Mouse (Mus musculus) cerebellum, adult 2 months (tissue): ENCODE results near the gene Xrcc6. TPM values are rescaled to one million over a fixed set of nuclear protein-coding genes. Genes with fewer than 3 reads are reported as not detected.
A peak's percentile ranks its signal among the peaks of the same experiment; 100 is the strongest.

Experiments used
- DNase-seq, 2 experiments: peaks; one replicate each; pipeline ENCODE4 v3.0.0; 2021
- H3K27ac ChIP-seq: fragments of 200-500 bp; 2 replicates; pipeline ENCODE4 v1.5.1; 2012; ENCODE audit warnings: low read length, control low read depth, inconsistent platforms; ENCODE audit not compliant: insufficient read depth
- H3K27me3 ChIP-seq: fragments of 200-500 bp; 2 replicates; pipeline ENCODE4 v1.6.1; 2012; ENCODE audit warnings: inconsistent platforms, mild to moderate bottlenecking, low read length, moderate library complexity; ENCODE audit not compliant: control insufficient read depth, insufficient read depth
- H3K4me1 ChIP-seq: fragments of 200-500 bp; 2 replicates; pipeline ENCODE4 v1.6.1; 2011; ENCODE audit warnings: low read length; ENCODE audit not compliant: control insufficient read depth, insufficient read depth
- H3K4me3 ChIP-seq: fragments of 200-500 bp; replicated peaks from 2 replicates; pipeline ENCODE3; 2011; ENCODE audit warnings: mild to moderate bottlenecking, low read depth, low read length, control low read depth; ENCODE audit not compliant: insufficient read depth
- CTCF ChIP-seq: fragments of 200-500 bp; IDR thresholded peaks from 2 replicates; pipeline ENCODE4 v1.5.1; 2011; ENCODE audit warnings: low read depth, mild to moderate bottlenecking, control low read depth, low read length, moderate library complexity, borderline replicate concordance; ENCODE audit not compliant: insufficient read depth
- POLR2A ChIP-seq: fragments of 200-500 bp; IDR thresholded peaks from 2 replicates; pipeline ENCODE4 v1.6.1; 2011; ENCODE audit warnings: low read length, control low read depth, borderline replicate concordance; ENCODE audit not compliant: insufficient read depth
- WGBS: fragments of 180-500 bp; shearing (Covaris S2); methylation state at CpG from one replicate; pipeline ENCODE4 v1.1.7; 2018; 5-methylcytosine and 5-hydroxymethylcytosine counted together
- polyA plus RNA-seq: library from polyadenylated mRNA; depleted of rRNA; stranded (reverse); fragments of >200 nt; gene quantifications from 2 replicates; pipeline ENCODE4 v1.2.3, GENCODE M21; 2012; rRNA removed

The Xrcc6 gene
- polyA plus RNA-seq, result 35.9 and 37.9 TPM in 2 replicates

DNA sequence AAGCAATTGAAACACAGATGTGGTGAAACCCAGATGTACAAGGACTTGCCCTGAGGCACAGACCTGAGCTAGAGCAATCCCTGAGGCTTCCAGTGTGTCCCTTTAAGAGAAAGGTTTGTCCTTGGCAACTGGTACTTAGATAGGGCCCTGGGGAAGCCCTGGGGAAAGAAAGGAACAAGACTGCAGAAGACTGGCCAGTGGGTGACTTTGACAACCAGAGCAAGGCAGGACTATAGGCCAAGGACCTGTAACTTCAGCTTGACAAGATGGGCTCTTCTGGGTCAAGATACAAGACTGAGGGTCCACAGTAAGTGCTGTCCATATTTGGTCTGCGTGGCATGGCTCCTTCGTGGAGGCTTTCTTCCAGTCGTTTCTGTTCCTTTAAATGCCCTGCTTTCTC is at the start of gene Xrcc6:
Gene Xrcc6, plus strand, starts transcription at position 190 of the 400 bp plus-strand sequence.
- no peak for DNase-seq
- 70% methylated on average over 3 of the region's 3 CpGs for whole genome bisulfite sequencing
- TF ChIP-seq POLR2A (no peak), CTCF (no peak)
- H3K27me3 ChIP-seq, result no peaks in the 10 kb centered on the region
- H3K4me3 ChIP-seq, result no peak within 1 kb of the TSS
- H3K27ac ChIP-seq, result no peak within 1 kb of the TSS
- H3K4me1 ChIP-seq, result peaks cover 3% of the 10 kb centered on the region

DNA sequence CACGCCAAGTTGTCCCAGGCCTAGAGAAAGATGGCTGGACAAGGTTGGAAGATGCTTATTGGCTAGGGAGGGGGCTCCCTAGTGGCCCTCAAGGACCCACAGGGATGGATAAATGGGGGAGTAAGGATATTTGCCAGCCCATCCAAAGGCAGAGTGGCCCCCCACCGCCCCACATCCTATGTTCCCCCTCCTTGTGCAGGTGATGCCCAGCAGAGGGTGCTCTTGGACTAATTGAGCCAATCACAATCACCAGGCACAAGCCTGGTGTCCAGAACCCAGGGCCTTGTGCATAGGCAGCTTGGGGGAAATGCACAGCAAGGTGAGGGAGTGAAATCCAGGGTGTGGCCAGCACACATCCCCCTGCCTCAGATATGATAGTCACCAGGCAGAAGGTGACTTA is 49.4 kb upstream of the Xrcc6 start:
- H3K27me3 ChIP-seq, result no peaks in the 10 kb centered on the region
- DNase-seq, result peak; percentile 76
- peak overlapping the region; percentile 32; the same call in 1 of the 2 replicates for H3K27ac ChIP-seq
- H3K4me1 ChIP-seq, result peaks cover 12% of the 10 kb centered on the region
- TF ChIP-seq POLR2A (no peak), CTCF (peak; percentile 87)
- 28% methylated on average over 2 of the region's 2 CpGs for WGBS
- H3K4me3 ChIP-seq, result peak overlapping the region; percentile 65

- Histone ChIP-seq H3K27me3 (no peaks in the 10 kb centered on the region), H3K4me1 (peaks cover 12% of the 10 kb centered on the region), H3K27ac (no peak overlapping the region; the same call in 1 of the 2 replicates), H3K4me3 (no peak overlapping the region)
- TF ChIP-seq CTCF, result no peak
- TF ChIP-seq POLR2A, result no peak
- 63% methylated on average over 10 of the region's 10 CpGs for WGBS
- DNase-seq, result peak in 1 of 2 experiments; percentile 29
These were observed 48.4 kb upstream of the Xrcc6 start for GRCm38 (mm10) chr15:81939157-81939715.

- H3K27ac ChIP-seq, result no peak overlapping the region
- no peak for DNase-seq
- WGBS, result 78% methylated on average over 4 of the region's 4 CpGs
- no peak overlapping the region for H3K4me3 ChIP-seq
- H3K4me1 ChIP-seq, result peaks cover 12% of the 10 kb centered on the region
- H3K27me3 ChIP-seq, result no peaks in the 10 kb centered on the region
- TF ChIP-seq CTCF (no peak), POLR2A (no peak)
These were observed 47.9 kb upstream of the Xrcc6 start for GRCm38 (mm10) chr15:81939774-81940173.

DNA sequence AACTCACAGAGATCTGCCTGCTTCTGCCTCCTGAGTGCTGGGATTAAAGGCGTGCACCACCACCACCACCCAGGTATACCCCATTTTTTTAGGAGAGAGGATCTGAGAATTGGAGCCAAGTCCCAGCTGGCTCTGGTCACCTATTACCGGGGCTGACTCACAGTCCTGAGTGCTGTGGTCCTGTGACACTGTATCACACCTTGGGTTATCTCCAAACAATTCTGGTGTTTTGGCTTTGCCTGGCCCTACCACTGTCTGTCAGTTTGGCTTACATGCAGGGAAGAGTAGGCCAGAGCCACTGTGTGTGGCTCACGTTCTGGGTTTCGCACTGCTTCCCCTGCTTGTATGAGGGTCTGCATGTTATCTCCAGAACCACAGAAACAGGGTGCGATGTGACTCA is 47.4 kb upstream of the Xrcc6 start:
- 45% methylated on average over 5 of the region's 5 CpGs for WGBS
- TF ChIP-seq POLR2A (no peak), CTCF (no peak)
- H3K4me3 ChIP-seq, result no peak overlapping the region
- H3K27me3 ChIP-seq, result no peaks in the 10 kb centered on the region
- peak; percentile 48 to 74 for DNase-seq
- peak overlapping the region; percentile 47; the same call in 1 of the 2 replicates for H3K27ac ChIP-seq
- peaks cover 12% of the 10 kb centered on the region for H3K4me1 ChIP-seq

GRCm38 (mm10) chr15:81941010-81941409 is 46.6 kb upstream of the Xrcc6 start:
- no peak for TF ChIP-seq POLR2A
- TF ChIP-seq CTCF, result peak; percentile 19; the same call in 1 of the 2 replicates
- WGBS, result 95% methylated on average over 2 of the region's 2 CpGs
- Histone ChIP-seq H3K27me3 (no peaks in the 10 kb centered on the region), H3K4me1 (peaks cover 12% of the 10 kb centered on the region), H3K27ac (no peak overlapping the region), H3K4me3 (no peak overlapping the region)
- no peak for DNase-seq

GRCm38 (mm10) chr15:81943176-81943749 is 44.4 kb upstream of the Xrcc6 start:
- Histone ChIP-seq H3K27ac (no peak overlapping the region), H3K4me3 (no peak overlapping the region), H3K4me1 (peaks cover 12% of the 10 kb centered on the region), H3K27me3 (no peaks in the 10 kb centered on the region)
- DNase-seq, result no peak
- 36% methylated on average over 9 of the region's 9 CpGs for WGBS
- TF ChIP-seq POLR2A (no peak), CTCF (no peak)

- Histone ChIP-seq H3K4me1 (peaks cover 14% of the 10 kb centered on the region; the same call in 1 of the 2 replicates), H3K4me3 (no peak overlapping the region), H3K27ac (no peak overlapping the region), H3K27me3 (no peaks in the 10 kb centered on the region)
- 83% methylated on average over 10 of the region's 10 CpGs for WGBS
- TF ChIP-seq CTCF, result no peak
- TF ChIP-seq POLR2A, result no peak
- no peak for DNase-seq
These were observed 38.6 kb upstream of the Xrcc6 start for GRCm38 (mm10) chr15:81949076-81949475.
